Mouse (Mus musculus): ENCODE results near the gene Pi4k2b. TPM values are rescaled to one million over a fixed set of nuclear protein-coding genes. Genes with fewer than 3 reads are reported as not detected.
"Not testable (repeated sequence)": the region's sequence is repeated elsewhere in the genome, so short reads cannot be mapped to it uniquely, and the experiment has no call there.

The Pi4k2b gene
- 1 to 10 TPM; 1.3 to 1.4 TPM for total RNA-seq (2021)
- long read RNA-seq, experiment 1, partial matches to known transcripts = 0 of 1 reads
- long read RNA-seq, experiment 1, other reads (novel, unspliced or antisense) = 1 of 1 reads
- long read RNA-seq, experiment 2, partial matches to known transcripts = 0 of 2 reads
- long read RNA-seq, experiment 2, other reads (novel, unspliced or antisense) = 0 of 2 reads

DNA sequence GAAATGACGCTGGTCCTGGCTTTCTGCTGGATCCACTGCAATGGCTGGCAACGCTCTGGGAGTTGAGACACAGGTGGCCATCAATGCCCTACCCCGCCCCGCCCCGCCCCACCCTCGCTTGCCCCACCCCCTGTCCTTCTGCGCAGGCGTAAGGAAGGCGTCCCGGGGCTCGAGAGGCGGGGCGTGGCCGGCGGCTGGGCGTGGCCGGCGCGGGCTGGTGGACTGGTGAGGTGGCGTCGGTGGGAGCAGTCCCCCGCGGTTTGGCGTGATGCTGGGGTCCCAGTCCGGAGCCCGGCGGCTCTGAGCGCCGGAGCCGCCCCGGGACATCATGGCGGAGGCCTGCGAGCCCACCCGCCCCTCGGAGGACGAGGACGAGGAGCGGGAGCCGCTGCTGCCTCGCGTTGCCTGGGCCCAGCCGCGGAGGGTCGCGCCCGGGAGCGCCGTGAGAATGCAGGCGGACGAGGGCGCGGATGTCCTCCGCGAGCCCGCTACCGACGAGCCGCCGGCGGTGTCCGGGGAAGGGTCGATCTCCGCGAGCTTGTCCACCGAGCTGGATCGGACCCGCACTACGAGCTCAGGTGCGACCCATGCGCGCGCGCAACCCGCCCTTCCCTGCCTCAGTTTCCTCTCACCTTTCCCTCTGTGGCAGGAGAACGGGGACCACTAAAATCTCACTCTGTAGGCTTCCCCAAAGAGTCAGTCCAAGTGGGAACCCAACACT lies at the start of gene Pi4k2b:
TSS of gene Pi4k2b (plus strand) at position 184 of the 721 bp plus-strand sequence.
- DNase-seq = peak; percentile 69 to 72
- intact Hi-C loops (cut with DNase I) = no loop called here

- intact Hi-C loops (cut with DNase I) = no loop called here
- no peak for DNase-seq
Observed at GRCm38 (mm10) chr5:52697291-52697690, 44.1 kb upstream of the Pi4k2b start.

- DNase-seq; intact Hi-C loops (cut with DNase I): not testable (repeated sequence)
Observed at GRCm38 (mm10) chr5:52697882-52698440, 43.4 kb upstream of the Pi4k2b start.

DNA sequence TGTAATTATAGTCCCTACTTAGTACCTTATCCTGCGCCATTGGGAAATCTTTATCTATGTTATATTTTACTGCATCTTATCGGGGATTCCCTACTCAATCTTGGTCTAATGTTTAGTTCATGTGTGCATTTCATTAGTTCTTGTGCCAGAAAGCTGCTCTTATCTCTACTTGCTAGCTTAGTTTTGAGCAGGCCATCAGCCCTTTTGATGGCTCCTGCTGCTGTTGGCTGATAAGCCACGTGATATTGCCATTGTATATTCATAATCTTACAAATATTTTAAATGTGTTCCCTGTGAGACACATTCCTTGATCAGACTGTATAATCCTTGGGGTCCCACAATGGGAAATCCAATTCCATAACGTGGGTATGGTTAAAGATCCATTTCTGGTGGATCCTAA lies 36.8 kb upstream of the Pi4k2b start:
- intact Hi-C loops (cut with DNase I) = no loop called here
- DNase-seq = no peak

DNA sequence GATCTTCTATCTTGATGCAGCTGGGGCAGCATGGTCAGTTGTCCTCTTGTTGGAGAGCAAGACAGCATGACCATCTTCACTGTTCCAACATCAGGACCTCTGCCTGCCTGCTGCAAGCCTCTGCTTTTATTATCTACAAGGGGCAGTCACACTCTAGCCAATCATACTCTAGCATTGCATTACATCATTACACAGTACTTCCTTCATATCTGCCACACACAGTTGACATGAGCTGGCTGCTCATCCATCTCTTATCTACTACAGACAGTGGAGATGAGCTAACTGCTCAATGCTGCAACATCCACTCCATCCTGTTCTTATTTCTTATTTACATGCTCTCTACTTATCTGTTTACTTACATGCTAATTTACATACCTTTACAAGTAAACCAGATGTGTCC lies 28.7 kb upstream of the Pi4k2b start:
- DNase-seq = no peak
- intact Hi-C loops (cut with DNase I) = no loop called here

GRCm38 (mm10) chr5:52716742-52717448 lies 24.5 kb upstream of the Pi4k2b start:
- no peak for DNase-seq
- intact Hi-C loops (cut with DNase I) = no loop called here

DNA sequence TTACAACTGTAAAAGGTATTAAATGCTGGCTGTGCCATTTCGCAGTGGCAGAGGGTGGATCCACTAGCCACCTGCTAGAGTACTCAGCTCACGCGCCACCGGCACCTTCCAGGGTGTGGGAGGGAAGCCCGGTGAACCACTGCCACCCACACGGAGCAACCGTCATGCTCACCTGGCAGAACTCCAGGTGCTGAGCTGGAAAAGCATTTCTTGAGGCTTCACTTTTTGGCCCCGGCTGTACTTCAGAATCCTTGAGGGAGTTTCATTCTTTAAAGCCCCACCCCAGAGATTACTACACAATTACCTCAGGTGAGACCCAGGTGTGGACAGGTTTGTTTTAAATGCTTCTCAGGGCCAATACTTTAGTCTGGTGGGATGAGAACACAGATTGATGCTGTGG lies 20.4 kb upstream of the Pi4k2b start:
- intact Hi-C loops (cut with DNase I) = no loop called here
- DNase-seq = no peak

DNA sequence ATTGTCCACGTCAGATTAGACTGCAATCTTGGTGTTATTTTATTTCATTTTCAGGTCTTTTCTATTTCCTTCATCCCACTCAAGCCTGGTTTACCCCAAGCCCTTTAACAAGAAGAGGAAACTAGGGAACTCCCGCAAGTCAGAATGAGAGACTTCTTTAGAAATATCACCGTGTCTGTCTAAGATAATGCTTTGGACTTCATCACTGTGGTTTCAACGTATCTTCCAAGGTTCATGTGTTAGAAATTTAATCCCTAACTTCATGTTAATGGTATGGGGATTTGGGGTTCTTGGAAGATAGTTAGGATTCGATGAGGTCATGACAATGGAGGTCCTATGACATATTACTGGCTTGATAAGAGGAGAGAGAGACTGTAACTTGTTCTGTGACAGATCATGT lies 13.6 kb upstream of the Pi4k2b start:
- no peak for DNase-seq
- intact Hi-C loops (cut with DNase I) = no loop called here

DNA sequence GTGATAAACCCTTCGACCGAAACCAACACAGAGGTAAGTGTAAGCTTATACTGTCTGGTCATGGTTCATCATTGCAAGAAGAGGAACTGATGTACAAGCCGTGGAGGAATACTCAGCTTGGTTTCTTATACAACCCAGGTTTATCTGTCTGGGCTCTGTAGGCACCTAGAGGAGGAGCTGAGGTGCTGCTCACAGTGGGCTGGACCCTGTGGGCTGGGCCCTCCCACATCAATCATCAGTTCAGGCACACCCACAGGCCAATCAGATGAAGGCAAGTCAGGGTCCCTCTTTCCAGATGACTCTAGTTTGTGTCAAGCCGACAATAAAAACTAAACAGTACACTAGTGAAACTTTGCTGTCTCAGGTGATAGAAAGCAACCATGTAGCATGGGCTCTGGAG lies 8.6 kb upstream of the Pi4k2b start:
- no peak for DNase-seq
- intact Hi-C loops (cut with DNase I) = no loop called here

GRCm38 (mm10) chr5:52736046-52736445 lies 5.3 kb upstream of the Pi4k2b start:
- intact Hi-C loops (cut with DNase I) = no loop called here
- DNase-seq = no peak

- DNase-seq = no peak
- intact Hi-C loops (cut with DNase I) = no loop called here
Observed at GRCm38 (mm10) chr5:52742112-52742813, 889 bp downstream of the Pi4k2b start.

DNA sequence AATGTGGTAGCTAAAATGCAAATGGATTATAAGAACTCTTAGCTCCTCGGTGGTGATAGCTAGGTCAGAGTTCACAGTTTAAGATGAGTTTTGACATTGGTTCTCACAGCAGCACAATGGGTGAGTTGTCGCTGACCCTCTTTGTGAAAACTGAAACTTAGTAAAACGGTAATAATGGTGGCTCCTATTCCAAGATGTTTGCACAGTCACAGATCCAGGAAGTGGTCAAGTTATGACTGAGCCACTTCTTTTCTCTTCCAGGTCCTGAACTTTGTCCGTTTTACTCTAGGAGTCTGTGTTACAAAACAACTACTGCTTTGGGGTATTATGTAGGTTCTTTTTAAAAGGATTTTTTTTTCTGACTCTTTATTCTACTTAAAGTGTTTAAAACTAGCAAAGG lies 1.9 kb downstream of the Pi4k2b start:
- intact Hi-C loops (cut with DNase I) = no loop called here

GRCm38 (mm10) chr5:52746920-52747319 lies 5.5 kb downstream of the Pi4k2b start:
- intact Hi-C loops (cut with DNase I) = no loop called here

More for the DNA sequence above, 1.9 kb downstream of the Pi4k2b start:
- DNase-seq = no peak

GRCm38 (mm10) chr5:52748732-52749131 lies 7.4 kb downstream of the Pi4k2b start:
- no peak for DNase-seq
- intact Hi-C loops (cut with DNase I) = no loop called here

More at GRCm38 (mm10) chr5:52746920-52747319, 5.5 kb downstream of the Pi4k2b start:
- DNase-seq = no peak

DNA sequence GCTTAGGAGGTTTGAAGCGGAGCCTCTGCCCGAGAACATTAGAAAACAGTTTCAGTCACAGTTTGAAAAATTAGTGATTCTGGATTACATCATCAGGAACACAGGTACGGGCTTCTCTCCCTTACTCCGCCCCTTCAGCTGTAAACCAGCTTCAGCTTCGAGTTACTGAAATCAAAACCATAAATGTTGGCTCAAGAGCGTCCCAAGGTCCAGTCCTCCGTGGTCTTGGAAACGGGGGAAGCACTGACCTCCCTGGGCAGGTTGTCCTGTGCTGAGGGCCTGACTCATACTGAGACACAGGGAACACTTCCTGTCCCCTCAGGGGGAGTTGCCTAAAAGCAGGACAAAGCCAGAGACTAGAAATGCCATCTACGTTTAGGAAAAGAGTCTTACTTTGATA lies 11.8 kb downstream of the Pi4k2b start:
- no peak for DNase-seq
- intact Hi-C loops (cut with DNase I) = no loop called here

DNA sequence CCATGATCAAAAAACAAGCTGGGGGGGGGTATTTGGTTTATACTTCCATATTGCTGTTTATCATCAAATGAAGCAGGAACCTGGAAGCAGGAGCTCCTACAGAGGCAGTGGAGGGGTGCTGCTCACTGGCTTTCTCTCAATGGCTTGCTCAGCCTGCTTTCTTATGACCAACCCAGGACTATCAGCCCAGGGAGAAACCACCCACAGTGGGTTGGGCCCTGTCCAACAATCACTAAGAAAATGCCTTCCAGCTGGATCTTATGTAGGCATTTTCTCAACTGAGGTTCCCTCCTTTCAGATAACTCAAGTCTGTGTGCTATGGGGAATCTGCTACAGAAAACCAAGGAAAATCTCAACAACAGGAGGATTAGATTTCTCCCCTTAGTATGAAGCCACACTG lies 12.8 kb downstream of the Pi4k2b start:
- DNase-seq = no peak
- intact Hi-C loops (cut with DNase I) = no loop called here

DNA sequence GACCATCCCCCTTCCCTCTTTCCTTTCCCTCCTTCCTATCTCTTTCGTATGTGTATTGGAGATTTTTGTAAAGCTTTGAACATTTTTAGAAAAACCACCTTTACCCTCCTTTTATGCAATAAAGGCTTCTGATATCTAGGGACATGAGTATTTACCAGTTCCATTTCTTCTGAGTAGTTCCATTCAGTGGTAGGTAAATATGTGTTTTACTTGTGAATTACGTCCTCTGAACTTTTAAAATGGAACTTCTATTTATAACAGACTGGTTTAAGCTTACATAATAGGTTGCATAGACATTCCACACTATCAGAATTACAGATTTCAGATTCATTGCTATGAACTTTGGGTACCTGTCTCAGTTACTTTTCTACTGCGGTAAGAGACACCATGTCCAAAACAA lies 14.0 kb downstream of the Pi4k2b start:
- no peak for DNase-seq
- intact Hi-C loops (cut with DNase I) = no loop called here

DNA sequence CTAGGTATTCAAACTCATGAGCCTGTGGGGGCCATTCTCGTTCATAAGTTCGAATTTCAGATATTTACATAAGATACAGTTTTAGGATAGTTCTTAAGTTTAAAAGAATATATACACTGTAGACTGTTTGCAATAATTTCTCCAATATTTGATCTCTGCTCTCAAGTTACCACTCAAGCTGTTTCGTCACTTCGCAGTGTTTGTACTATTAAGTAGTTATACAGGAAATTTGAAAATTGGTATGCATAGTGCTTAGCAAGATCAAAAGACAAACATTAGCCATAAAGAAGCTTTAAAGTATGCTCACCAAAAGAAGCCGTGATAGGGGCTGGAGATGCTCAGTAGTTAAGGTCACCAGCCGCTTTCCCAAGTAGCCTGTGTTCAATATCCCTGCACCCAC lies 14.6 kb downstream of the Pi4k2b start:
- intact Hi-C loops (cut with DNase I) = no loop called here

DNA sequence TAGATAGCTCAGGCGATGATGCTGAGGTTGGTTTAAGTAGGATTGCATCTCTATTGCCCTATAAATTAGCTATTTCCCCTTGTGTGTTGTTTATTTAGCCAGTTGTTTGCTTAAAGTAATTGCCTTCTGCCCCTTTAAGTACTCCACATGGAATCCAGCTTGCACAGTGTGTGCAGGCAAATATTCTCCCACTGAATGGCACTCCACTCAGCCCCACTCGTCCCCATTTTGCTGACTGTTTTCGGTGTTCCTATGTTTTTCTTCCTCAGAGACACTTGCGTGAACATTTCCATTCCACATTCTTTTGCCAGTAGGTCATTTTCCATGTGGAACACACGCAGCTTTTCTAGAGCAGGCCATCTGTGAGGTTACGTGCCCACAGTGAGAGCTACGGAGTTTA lies 21.2 kb downstream of the Pi4k2b start:
- intact Hi-C loops (cut with DNase I) = no loop called here
- DNase-seq = no peak

More for the DNA sequence above, 14.6 kb downstream of the Pi4k2b start:
- DNase-seq = no peak

GRCm38 (mm10) chr5:52774267-52774666 lies 32.9 kb downstream of the Pi4k2b start:
- DNase-seq = no peak
- intact Hi-C loops (cut with DNase I) = no loop called here

DNA sequence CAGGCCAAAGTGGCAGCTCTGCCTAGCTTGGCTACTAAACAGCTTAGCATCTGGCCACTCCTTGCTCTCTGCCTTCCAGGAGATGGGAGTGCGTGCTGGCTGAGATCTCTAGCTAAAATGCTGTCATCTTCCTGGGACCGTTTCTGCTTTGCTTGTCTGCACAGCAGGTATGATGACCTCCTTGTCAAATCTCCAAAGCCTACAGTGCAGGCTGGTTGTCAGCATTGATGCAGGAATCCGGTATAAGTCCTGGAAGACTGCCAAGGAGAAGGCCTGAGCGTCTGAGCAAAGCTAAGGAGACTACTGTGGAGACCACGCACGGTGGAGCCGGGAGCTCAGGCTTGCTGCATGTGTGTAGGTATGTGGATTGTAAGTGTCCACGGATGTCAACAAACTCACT lies 33.9 kb downstream of the Pi4k2b start, which contains the start of gene Zcchc4:
TSS of gene Zcchc4 (plus strand) at position 173 of the 400 bp plus-strand sequence.
- intact Hi-C loops (cut with DNase I) = no loop called here
- DNase-seq = no peak
